Mouse (Mus musculus) heart, embryonic 14.5 days (tissue): ENCODE data around the gene Rfc4. TPM values are rescaled to one million over a fixed set of nuclear protein-coding genes. Genes with fewer than 3 reads are reported as not detected.
"Not testable (repeated sequence)": the region's sequence is repeated elsewhere in the genome, so short reads cannot be mapped to it uniquely, and the experiment has no call there.

Experiments
- ATAC-seq: fragments of 200-750 bp; cut with Nextera tagmentation; 2 replicates; pipeline ENCODE4 v1.8.0; 2017; ENCODE audit warnings: low read depth, moderate TSS enrichment; ENCODE audit not compliant: insufficient number of reproducible peaks, insufficient read depth, low FRiP score
- H3K27ac ChIP-seq, 2 experiments: fragments of 200-500 bp in 1 of 2; fragments of 300-500 bp in 1 of 2; sonication (generic) in 1 of 2; replicated peaks in 1 of 2; 2 replicates each; pipeline ENCODE4 v1.5.1; 2012 to 2014; ENCODE audit warnings: low read depth in 2 of 2, low read length in 2 of 2, control low read depth in 1 of 2, mild to moderate bottlenecking in 1 of 2, mixed read lengths in 1 of 2; ENCODE audit not compliant: control insufficient read depth in 1 of 2, insufficient read depth in 1 of 2
- H3K27me3 ChIP-seq: fragments of 300-500 bp; sonication (generic); 2 replicates; pipeline ENCODE4 v1.6.1; 2014; ENCODE audit warnings: mild to moderate bottlenecking, low read length, control low read depth; ENCODE audit not compliant: control insufficient read depth, insufficient read depth
- H3K36me3 ChIP-seq: fragments of 300-500 bp; sonication (generic); 2 replicates; pipeline ENCODE4 v1.6.1; 2014; ENCODE audit warnings: mild to moderate bottlenecking, control low read depth, low read length, mixed read lengths; ENCODE audit not compliant: control insufficient read depth, insufficient read depth
- H3K4me1 ChIP-seq, 2 experiments: fragments of 200-500 bp in 1 of 2; fragments of 300-500 bp in 1 of 2; sonication (generic) in 1 of 2; 2 replicates each; pipeline ENCODE4 v1.6.1; 2012 to 2014; ENCODE audit warnings: low read length in 2 of 2, control low read depth in 1 of 2, mixed read lengths in 1 of 2; ENCODE audit not compliant: control insufficient read depth in 2 of 2, insufficient read depth in 2 of 2
- H3K4me2 ChIP-seq: fragments of 300-500 bp; sonication (generic); 2 replicates; pipeline ENCODE4 v1.6.1; 2014; ENCODE audit warnings: mild to moderate bottlenecking, low read length
- H3K4me3 ChIP-seq, 2 experiments: fragments of 200-500 bp in 1 of 2; fragments of 300-500 bp in 1 of 2; sonication (generic) in 1 of 2; 2 replicates each; pipeline ENCODE4 v1.5.1; 2012 to 2014; ENCODE audit warnings: low read length in 2 of 2, mild to moderate bottlenecking in 2 of 2, control low read depth in 1 of 2, low read depth in 1 of 2, moderate library complexity in 1 of 2; ENCODE audit not compliant: control insufficient read depth in 1 of 2, insufficient read depth in 1 of 2
- H3K9ac ChIP-seq: fragments of 300-500 bp; sonication (generic); 2 replicates; pipeline ENCODE4 v1.6.1; 2014; ENCODE audit warnings: mild to moderate bottlenecking, low read length
- H3K9me3 ChIP-seq: fragments of 300-500 bp; sonication (generic); 2 replicates; pipeline ENCODE4 v1.6.1; 2016; ENCODE audit warnings: low read length, control low read depth; ENCODE audit not compliant: control insufficient read depth
- WGBS: fragments of 180-500 bp; shearing (Covaris S2); extraction: QIAGEN DNeasy Blood & Tissue Kit; methylation state at CpG from one replicate; pipeline ENCODE4 v1.1.7; 2014; 5-methylcytosine and 5-hydroxymethylcytosine counted together
- polyA plus RNA-seq: library from polyadenylated mRNA; unstranded; fragments of >200 nt; fragmentation: Nextera tagmentation; extraction: Ambion mirVana; gene quantifications from 2 replicates; pipeline ENCODE4 v1.2.1, GENCODE M21; 2014

Gene Rfc4
- polyA plus RNA-seq, 1 experiment from 2014 or later, result 84.8 TPM

DNA sequence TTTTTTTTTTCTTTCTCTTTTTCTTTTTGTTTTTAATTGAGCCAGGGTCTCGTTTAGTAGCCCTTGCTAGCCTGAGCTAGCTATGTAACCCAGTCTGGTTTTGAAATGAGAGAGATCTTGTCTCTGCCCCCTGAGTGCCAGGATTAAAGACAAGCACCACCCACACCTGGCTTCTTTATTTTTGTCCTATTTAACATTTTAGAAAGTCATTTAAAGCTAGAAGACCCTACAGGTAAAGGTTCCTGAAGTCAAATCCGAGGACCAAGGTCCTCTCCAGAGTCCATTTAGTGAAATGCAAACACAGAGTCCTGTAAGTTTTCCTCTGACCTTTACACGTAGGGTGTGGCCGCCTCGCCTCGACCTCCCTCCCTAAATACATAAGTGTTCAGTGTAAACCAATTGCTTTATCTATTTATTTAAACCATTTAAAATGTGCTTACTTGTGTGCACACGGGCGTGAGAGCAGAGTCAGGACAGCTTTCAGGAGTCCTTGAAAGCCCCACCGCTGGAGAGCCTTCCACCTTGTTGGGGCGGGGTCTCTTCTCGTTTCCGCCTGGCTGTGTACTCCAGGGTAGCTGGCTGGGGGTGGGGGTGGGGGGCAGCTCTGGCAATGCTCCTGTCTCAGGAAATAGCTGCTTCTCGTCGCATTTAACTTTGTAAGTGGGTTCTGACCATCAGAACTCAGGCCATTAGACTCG lies 25.0 kb downstream of the Rfc4 start:
- Histone ChIP-seq H3K4me3 (peak overlapping the region; percentile 49 to 57), H3K27ac (peak overlapping the region; percentile 57 to 76; a peak in 2 of 4 replicates), H3K9ac (peak overlapping the region; percentile 76), H3K27me3 (no peaks in the 10 kb centered on the region), H3K4me1 (peaks cover 6 to 15% of the 10 kb centered on the region in 2 experiments), H3K4me2 (peak overlapping the region; percentile 73), H3K9me3 (no peaks in the 10 kb centered on the region), H3K36me3 (no peaks in the 10 kb centered on the region)
- ATAC-seq, result no peak
- 7% methylated on average over 15 of the region's 15 CpGs for WGBS

DNA sequence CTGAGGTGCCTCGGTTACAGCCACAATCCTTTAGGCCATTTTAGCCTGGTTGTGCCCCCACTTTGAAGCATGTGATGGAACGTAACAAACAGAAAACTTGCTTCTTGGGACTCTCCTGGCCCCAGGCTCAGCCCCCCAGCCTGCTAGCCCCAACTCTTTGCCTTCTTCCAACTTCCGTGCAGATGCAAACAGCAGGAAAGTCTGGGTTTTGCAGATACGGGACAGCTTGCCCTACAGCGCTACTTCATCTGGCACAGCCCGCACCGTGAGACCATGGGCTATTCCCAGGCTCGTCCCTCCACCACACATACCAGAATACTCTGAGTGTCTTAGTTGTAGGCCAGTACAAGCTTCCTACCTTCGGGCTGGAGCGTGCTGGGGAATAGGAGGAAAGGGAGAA lies 26.9 kb downstream of the Rfc4 start:
- 8% methylated on average over 10 of the region's 10 CpGs for WGBS
- H3K4me1 ChIP-seq, result peaks cover 6 to 15% of the 10 kb centered on the region in 2 experiments
- peak overlapping the region; percentile 43 to 47 for H3K4me3 ChIP-seq
- H3K27ac ChIP-seq, result peak overlapping the region; percentile 28 to 49; a peak in 3 of 4 replicates
- no peaks in the 10 kb centered on the region for H3K27me3 ChIP-seq
- peak overlapping the region; percentile 75 for H3K4me2 ChIP-seq
- peak overlapping the region; percentile 70 for H3K9ac ChIP-seq
- H3K9me3 ChIP-seq, result no peaks in the 10 kb centered on the region
- 0 out of 2 replicates have a peak, but pooled peaks have one; percentile 36 for ATAC-seq
- no peaks in the 10 kb centered on the region for H3K36me3 ChIP-seq

DNA sequence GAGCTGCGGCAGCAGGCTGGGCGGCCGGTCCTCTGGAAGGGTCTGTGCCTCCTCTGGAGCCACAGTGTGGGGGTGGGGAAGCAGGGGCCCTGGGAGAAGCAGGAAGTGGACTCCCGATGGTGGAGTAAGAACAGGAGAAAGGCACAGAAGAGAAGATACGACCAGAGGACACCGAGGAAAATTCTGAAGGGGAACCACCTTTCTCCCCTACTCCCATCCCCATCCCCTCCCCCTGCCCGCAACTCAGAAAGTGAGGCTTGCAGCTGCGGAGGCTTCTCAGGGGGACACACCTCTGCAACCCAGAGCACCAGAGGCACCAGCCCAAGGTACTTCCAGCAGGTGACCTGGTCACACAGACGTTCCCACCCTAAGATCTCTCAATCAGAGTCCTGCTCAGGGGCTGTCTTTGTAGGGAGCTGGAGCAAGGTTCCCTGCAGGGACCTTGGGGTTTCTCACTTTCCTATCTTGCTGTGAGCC lies 27.4 kb downstream of the Rfc4 start:
- 0 out of 2 replicates have a peak, but pooled peaks have one; percentile 54 for ATAC-seq
- H3K4me2 ChIP-seq, result peak overlapping the region; percentile 75
- H3K9me3 ChIP-seq, result no peaks in the 10 kb centered on the region
- 2% methylated on average over 9 of the region's 9 CpGs for WGBS
- peak overlapping the region; percentile 70 for H3K9ac ChIP-seq
- H3K27ac ChIP-seq, result peak overlapping the region; percentile 28 to 49; a peak in 3 of 4 replicates
- no peaks in the 10 kb centered on the region for H3K36me3 ChIP-seq
- no peaks in the 10 kb centered on the region for H3K27me3 ChIP-seq
- H3K4me3 ChIP-seq, result peak overlapping the region; percentile 43 to 47
- peaks cover 6 to 11% of the 10 kb centered on the region in 2 experiments for H3K4me1 ChIP-seq

GRCm38 (mm10) chr16:23099632-23100031 lies 27.9 kb downstream of the Rfc4 start:
- H3K4me1 ChIP-seq, result peaks cover 6 to 10% of the 10 kb centered on the region in 2 experiments
- H3K36me3 ChIP-seq, result no peaks in the 10 kb centered on the region
- WGBS, result 14% methylated on average over 12 of the region's 12 CpGs
- H3K27ac ChIP-seq, result peak overlapping the region in 1 of 2 experiments; percentile 49; a peak in 1 of 4 replicates
- no peaks in the 10 kb centered on the region for H3K9me3 ChIP-seq
- peak overlapping the region; percentile 43 to 47 for H3K4me3 ChIP-seq
- peak overlapping the region; percentile 70 for H3K9ac ChIP-seq
- peak overlapping the region; percentile 75 for H3K4me2 ChIP-seq
- no peak for ATAC-seq
- H3K27me3 ChIP-seq, result no peaks in the 10 kb centered on the region

DNA sequence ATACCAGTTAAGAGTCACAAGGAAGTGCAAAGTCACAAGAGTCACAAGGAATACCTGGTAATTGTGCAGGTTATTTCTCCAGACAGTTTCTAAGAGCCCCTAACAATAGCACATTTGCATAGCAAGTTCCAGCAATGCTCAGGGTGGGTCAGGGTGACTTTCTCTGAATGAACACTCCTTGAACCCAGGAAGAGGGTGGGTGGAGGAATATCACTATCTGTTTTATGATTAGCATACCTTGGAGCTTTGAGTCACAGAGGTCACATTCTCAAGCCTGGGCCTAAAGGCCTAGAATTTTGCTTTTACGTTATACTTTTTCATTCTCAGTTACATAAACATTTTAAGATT lies 29.5 kb downstream of the Rfc4 start:
- not testable (repeated sequence) for H3K36me3 ChIP-seq, H3K9me3 ChIP-seq, H3K4me2 ChIP-seq, H3K27ac ChIP-seq, H3K27me3 ChIP-seq, H3K4me3 ChIP-seq, ATAC-seq, H3K9ac ChIP-seq
- 91% methylated on average over 1 of the region's 1 CpGs for WGBS
- H3K4me1 ChIP-seq, result peaks cover 6 to 10% of the 10 kb centered on the region in 2 experiments

GRCm38 (mm10) chr16:23097290-23098104 lies 30.0 kb downstream of the Rfc4 start:
- WGBS, result 79% methylated on average over 8 of the region's 8 CpGs
- H3K27ac ChIP-seq, H3K27me3 ChIP-seq, ATAC-seq, H3K36me3 ChIP-seq, H3K9me3 ChIP-seq, H3K4me3 ChIP-seq, H3K9ac ChIP-seq, H3K4me2 ChIP-seq: not testable (repeated sequence)
- peaks cover 6 to 10% of the 10 kb centered on the region in 2 experiments for H3K4me1 ChIP-seq

DNA sequence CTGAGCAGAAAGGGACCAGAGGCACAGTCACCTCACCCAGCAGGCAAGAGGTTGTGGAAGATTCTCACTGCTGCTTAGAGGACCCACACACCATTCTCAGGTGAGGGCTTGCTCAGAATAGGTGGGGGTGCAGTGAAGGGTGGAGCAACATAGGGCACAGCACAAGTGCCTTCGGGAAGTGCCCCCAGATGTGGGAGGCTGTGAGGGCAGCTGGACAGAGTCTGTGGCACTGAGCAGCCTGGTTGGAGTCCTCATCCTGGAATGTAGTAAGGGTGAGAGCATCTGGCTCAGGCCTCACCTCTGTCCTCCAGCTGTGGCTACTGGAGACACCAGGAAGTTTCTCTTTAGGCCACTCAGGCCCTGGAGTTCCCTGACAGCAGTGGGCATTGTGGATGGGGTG lies 30.7 kb downstream of the Rfc4 start:
- H3K9me3 ChIP-seq, H3K4me2 ChIP-seq, H3K27ac ChIP-seq, H3K4me3 ChIP-seq, H3K9ac ChIP-seq, H3K27me3 ChIP-seq, ATAC-seq, H3K36me3 ChIP-seq: not testable (repeated sequence)
- 80% methylated on average over 1 of the region's 1 CpGs for WGBS
- H3K4me1 ChIP-seq, result peaks cover 6 to 10% of the 10 kb centered on the region in 2 experiments
